Mouse (Mus musculus): Measurements from ENCODE around the gene Clcnkb.

DNA sequence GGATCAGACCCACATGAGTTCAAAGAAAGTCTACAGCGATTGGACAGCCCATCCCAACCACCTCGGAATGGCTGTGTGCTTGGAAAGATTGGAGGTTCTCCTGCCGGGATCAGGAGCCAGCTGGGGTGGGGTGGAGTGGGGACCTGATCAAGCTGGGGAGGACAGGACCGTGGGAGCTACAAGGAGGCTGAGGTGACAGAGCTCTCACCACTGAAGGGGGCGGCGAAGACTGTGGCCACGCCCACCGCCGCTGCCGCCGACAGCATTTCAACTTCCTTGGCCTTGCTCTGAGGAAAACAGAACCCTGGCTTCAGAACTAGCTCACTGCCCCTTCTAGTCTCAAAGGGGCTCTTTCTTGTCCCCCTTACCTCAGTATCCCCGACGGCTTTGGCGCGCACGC is 21.1 kb downstream of the Clcnkb start:
- TF ChIP-seq CTCF (conservative IDR thresholded peaks at IDR 0.05; ENCODE audit: low read length) (no peak), NANOG (IDR thresholded peaks at IDR 0.05; ENCODE audit: borderline replicate concordance, low read length) (no peak)
